Mouse (Mus musculus): ENCODE measurements at regions not wholly inside any gene's neighbourhood (a gene's known extent, or its start where the extent isn't known, plus 50 kb on each side); places are given as distances from the start of the nearest gene placed in this dataset.

- WGBS (ENCODE audit: insufficient replicate concordance) = 87% methylated on average over 2 of the region's 2 CpGs
- no peak overlapping the region for H3K9ac ChIP-seq (ENCODE audit: low read depth, low read length)
- H3K27ac ChIP-seq (ENCODE audit: low read depth, low read length) = no peak overlapping the region
- no peaks in the 10 kb centered on the region for H3K36me3 ChIP-seq (ENCODE audit: control insufficient read depth, insufficient read depth, low read length)
- no peak overlapping the region for H3K4me3 ChIP-seq (ENCODE audit: low read depth, low read length)
- no peak for ATAC-seq (replicated peaks; ENCODE audit: insufficient number of reproducible peaks, low FRiP score, low TSS enrichment)
- no peak overlapping the region for H3K4me2 ChIP-seq
- no peaks in the 10 kb centered on the region for H3K4me1 ChIP-seq (ENCODE audit: control insufficient read depth, insufficient read depth, low read length)
- no peaks in the 10 kb centered on the region for H3K9me3 ChIP-seq (replicated peaks; ENCODE audit: control insufficient read depth, low read length)
- no peaks in the 10 kb centered on the region for H3K27me3 ChIP-seq (ENCODE audit: control insufficient read depth, insufficient read depth, low read length)
Observed at GRCm38 (mm10) chr5:28012496-28012895, 58.7 kb upstream of the Insig1 start.

DNA sequence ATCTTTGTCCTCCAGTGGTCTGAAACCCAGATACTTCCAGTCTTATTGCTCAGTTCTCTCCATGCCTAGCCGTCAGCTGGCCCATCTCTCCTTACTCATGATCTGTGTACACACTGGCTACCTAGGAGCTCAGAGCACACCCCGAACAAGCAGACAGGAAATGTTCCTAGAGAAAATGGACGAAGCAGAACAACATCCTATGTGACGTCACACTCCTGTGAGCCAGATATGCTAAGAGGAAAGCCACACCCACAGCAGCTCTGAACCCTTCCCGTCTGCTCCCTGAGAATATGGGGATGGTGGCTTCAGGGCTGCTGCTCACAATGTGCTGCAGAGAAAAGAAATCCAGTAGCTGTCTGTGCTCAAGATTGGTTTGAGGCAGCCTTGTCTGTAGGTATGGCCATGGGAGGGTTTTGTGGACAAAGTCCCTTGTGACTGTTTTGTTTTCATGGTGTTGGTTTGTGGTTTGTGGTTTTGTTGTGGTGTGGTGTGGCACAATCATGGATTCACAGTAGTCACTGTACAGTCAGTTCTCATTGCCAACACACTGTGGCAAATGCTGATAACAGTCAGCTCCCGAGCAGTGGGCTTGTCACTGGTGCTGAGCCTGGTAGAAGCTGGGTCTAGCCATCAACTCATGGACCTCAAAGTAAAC lies 57.4 kb upstream of the Insig1 start:
- no peak overlapping the region for H3K4me3 ChIP-seq (ENCODE audit: low read depth, low read length)
- H3K36me3 ChIP-seq (ENCODE audit: control insufficient read depth, insufficient read depth, low read length) = no peaks in the 10 kb centered on the region
- H3K4me1 ChIP-seq (ENCODE audit: control insufficient read depth, insufficient read depth, low read length) = no peaks in the 10 kb centered on the region
- ATAC-seq (replicated peaks; ENCODE audit: insufficient number of reproducible peaks, low FRiP score, low TSS enrichment) = no peak
- H3K4me2 ChIP-seq = no peak overlapping the region
- H3K9ac ChIP-seq (ENCODE audit: low read depth, low read length) = no peak overlapping the region
- WGBS (ENCODE audit: insufficient replicate concordance) = 47% methylated on average over 6 of the region's 6 CpGs
- no peak overlapping the region for H3K27ac ChIP-seq (ENCODE audit: low read depth, low read length)
- H3K9me3 ChIP-seq (replicated peaks; ENCODE audit: control insufficient read depth, low read length) = no peaks in the 10 kb centered on the region
- H3K27me3 ChIP-seq (ENCODE audit: control insufficient read depth, insufficient read depth, low read length) = no peaks in the 10 kb centered on the region

GRCm38 (mm10) chr5:28019864-28020263 lies 51.3 kb upstream of the Insig1 start:
- WGBS (ENCODE audit: insufficient replicate concordance) = 40% methylated on average over 3 of the region's 3 CpGs
- Histone ChIP-seq H3K27me3 (ENCODE audit: control insufficient read depth, insufficient read depth, low read length) (no peaks in the 10 kb centered on the region), H3K36me3 (ENCODE audit: control insufficient read depth, insufficient read depth, low read length) (no peaks in the 10 kb centered on the region), H3K4me1 (ENCODE audit: control insufficient read depth, insufficient read depth, low read length) (no peaks in the 10 kb centered on the region), H3K4me3 (ENCODE audit: low read depth, low read length) (no peak overlapping the region), H3K4me2 (no peak overlapping the region), H3K9me3 (replicated peaks; ENCODE audit: control insufficient read depth, low read length) (no peaks in the 10 kb centered on the region), H3K27ac (ENCODE audit: low read depth, low read length) (no peak overlapping the region), H3K9ac (ENCODE audit: low read depth, low read length) (no peak overlapping the region)
- no peak for ATAC-seq (replicated peaks; ENCODE audit: insufficient number of reproducible peaks, low FRiP score, low TSS enrichment)

Measured in heart, embryonic 11.5 days (tissue).